Mouse (Mus musculus): Measurements from ENCODE around the gene Defa25. TPM values are rescaled to one million over a fixed set of nuclear protein-coding genes. Genes with fewer than 3 reads are reported as not detected.
"Not testable (repeated sequence)": the region's sequence is repeated elsewhere in the genome, so short reads cannot be mapped to it uniquely, and the experiment has no call there.

Defa25 gene
- not detected for polyA plus RNA-seq (2021)

DNA sequence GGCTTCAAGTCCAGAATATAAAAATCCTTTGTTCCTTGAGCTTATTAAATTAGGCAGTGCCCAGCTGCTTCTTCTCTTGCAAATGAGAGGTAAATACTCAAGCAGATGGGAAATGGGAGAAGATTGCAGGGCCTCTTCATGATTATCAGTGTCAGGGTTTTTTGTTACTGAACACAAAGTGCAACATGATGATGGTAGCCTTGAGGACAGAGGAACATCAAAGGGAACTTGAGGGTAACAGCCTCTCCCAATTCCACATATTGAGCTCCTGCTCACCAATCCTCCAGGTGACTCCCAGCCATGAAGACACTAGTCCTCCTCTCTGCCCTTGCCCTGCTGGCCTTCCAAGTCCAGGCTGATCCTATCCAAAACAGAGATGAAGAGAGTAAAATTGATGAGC lies at the start of gene Defa25:
Gene Defa25, plus strand, starts transcription at position 301 of the 400 bp plus-strand sequence.
- ATAC-seq; POLR2A ChIA-PET; DNase-seq (ENCODE audit: low read depth, low spot score); H3K27me3 ChIP-seq; in situ Hi-C loops (cut with MboI; ENCODE audit: low pct_unique_long_range_greater_than_20kb); CTCF ChIA-PET: not testable (repeated sequence)

DNA sequence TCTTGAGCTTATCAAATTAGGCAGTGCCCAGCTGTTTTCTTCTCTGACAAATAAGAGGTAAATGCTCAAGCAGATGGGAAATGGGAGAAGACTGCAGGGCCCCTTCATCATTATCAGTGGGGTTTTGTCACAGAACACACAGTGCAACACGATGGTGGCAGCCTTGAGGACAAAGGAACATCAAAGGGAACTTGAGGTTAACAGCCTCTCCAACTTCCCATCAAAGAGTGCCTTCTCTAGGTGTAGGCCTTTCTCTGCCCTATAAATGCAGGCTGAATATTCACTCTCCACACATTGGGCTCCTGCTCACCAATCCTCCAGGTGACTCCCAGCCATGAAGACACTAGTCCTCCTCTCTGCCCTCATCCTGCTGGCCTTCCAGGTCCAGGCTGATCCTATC lies 29.5 kb upstream of the Defa25 start, which contains the start of gene Defa23:
Gene Defa23, plus strand, starts transcription at position 301 of the 400 bp plus-strand sequence.
- DNase-seq (ENCODE audit: low read depth, low spot score); POLR2A ChIA-PET; ATAC-seq; CTCF ChIA-PET; H3K27me3 ChIP-seq; in situ Hi-C loops (cut with MboI; ENCODE audit: low pct_unique_long_range_greater_than_20kb): not testable (repeated sequence)

DNA sequence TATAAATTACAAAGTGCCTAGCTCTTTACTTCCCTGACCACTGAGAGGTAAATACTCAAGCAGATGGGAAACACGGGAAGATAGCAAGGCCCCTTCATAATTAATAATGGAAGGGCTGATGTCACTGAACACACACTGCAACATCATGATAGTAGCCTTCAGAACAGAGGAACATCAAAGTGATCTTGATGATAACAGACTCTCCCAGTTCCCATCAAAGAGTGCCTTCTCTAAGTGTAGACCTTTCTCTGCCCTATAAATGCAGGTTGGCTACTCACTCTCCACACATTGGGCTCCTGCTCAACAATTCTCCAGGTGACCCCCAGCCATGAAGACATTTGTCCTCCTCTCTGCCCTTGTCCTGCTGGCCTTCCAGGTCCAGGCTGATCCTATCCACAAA lies 19.5 kb upstream of the Defa25 start, which contains the start of gene Defa35:
Gene Defa35, plus strand, starts transcription at position 301 of the 400 bp plus-strand sequence.
- ATAC-seq; H3K27me3 ChIP-seq; DNase-seq (ENCODE audit: low read depth, low spot score); CTCF ChIA-PET; in situ Hi-C loops (cut with MboI; ENCODE audit: low pct_unique_long_range_greater_than_20kb); POLR2A ChIA-PET: not testable (repeated sequence)

DNA sequence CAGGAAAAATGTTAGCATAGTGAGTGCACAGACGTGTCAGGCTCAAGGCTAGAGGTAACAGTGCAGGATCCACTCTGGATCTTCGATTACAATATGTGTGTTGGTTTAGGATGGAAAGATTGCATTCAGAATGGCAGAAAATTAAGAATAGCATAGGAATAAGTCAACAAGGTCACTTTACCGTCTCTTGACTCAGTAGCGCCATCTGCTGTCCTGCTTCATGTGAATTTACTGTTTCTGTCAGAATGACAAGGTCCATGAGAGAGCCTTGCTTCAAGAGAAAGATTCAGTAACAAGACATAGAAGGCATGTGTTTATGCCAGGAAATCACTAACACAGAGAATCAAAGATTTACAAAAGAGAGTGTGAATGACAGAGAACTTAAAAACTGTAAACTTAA lies 8.9 kb downstream of the Defa25 start:
- DNase-seq (ENCODE audit: low read depth, low spot score) (no peak), ATAC-seq (no peak)
- H3K27me3 ChIP-seq: peaks cover 5% of the 10 kb centered on the region
- peak; percentile 43 for TF ChIP-seq CTCF (IDR thresholded peaks at IDR 0.05)
- in situ Hi-C loops (cut with MboI; ENCODE audit: low pct_unique_long_range_greater_than_20kb): no loop called here
- ChIA-PET CTCF (no interaction called here), POLR2A (no interaction called here)

DNA sequence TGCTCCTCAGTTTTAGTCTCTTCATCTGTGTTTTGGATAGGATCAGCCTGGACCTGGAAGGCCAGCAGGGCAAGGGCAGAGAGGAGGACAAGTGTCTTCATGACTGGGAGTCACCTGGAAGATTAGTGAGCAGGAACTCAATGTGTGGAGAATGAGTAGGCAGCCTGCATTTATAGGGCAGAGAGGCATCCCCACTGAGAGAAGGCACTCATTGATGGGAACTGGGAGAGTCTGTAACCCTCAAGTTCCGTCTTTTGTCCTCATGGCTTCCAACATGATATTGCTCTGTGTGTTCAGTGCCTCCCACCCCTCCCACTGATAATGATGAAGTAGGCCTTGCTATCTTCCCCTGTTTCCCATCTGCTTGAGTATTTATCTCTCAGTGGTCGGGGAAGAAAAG lies 11.7 kb downstream of the Defa25 start, which contains the start of gene Gm14851:
Gene Gm14851, minus strand, starts transcription at position 101 of the 400 bp plus-strand sequence.
- H3K27me3 ChIP-seq; in situ Hi-C loops (cut with MboI; ENCODE audit: low pct_unique_long_range_greater_than_20kb); DNase-seq (ENCODE audit: low read depth, low spot score); CTCF ChIA-PET; ATAC-seq; POLR2A ChIA-PET: not testable (repeated sequence)

DNA sequence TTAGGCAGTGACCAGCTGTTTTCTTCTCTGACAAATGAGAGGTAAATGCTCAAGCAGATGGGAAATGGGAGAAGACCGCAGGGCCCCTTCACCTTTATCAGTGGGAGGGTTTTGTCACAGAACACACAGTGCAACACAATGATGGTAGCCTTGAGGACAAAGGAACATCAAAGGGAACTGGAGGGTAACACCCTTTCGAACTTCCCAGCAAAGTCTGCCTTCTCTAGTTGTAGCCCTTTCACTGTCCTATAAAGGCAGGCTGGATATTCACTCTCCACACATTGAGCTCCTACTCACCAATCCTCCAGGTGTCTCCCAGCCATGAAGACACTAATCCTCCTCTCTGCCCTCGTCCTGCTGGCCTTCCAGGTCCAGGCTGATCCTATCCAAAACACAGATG lies 50.1 kb downstream of the Defa25 start, which contains the start of gene Defa30:
Gene Defa30, plus strand, starts transcription at position 301 of the 400 bp plus-strand sequence.
- ATAC-seq, CTCF ChIA-PET, H3K27me3 ChIP-seq: not testable (repeated sequence)

More for the DNA sequence above, 50.1 kb downstream of the Defa25 start, which contains the start of gene Defa30:
- POLR2A ChIA-PET; DNase-seq (ENCODE audit: low read depth, low spot score); in situ Hi-C loops (cut with MboI; ENCODE audit: low pct_unique_long_range_greater_than_20kb): not testable (repeated sequence)

Other genes starting within 250 kb of the Defa25 start
- not detected for gene Defb33, start 191.8 kb upstream of the Defa25 start, polyA plus RNA-seq (2021)
- gene Gm15056, start 181.8 kb upstream of the Defa25 start, polyA plus RNA-seq (2021): not detected
- not detected for gene Gm6040, start 162.4 kb upstream of the Defa25 start, polyA plus RNA-seq (2021)
- gene AY761185, start 139.7 kb upstream of the Defa25 start, polyA plus RNA-seq (2021): not detected
- gene Defa21, start 58.9 kb upstream of the Defa25 start, polyA plus RNA-seq (2021): not detected
- gene Defa23, start 29.4 kb upstream of the Defa25 start, polyA plus RNA-seq (2021): not detected
- gene Defa35, start 19.4 kb upstream of the Defa25 start, polyA plus RNA-seq (2021): not detected
- gene Gm14851, start 11.6 kb downstream of the Defa25 start, polyA plus RNA-seq (2021): not detected
- gene Defa30, start 50.2 kb downstream of the Defa25 start, polyA plus RNA-seq (2021): 0.27 TPM
- gene Defa22, start 77.8 kb downstream of the Defa25 start, polyA plus RNA-seq (2021): not detected
- not detected for gene Defa31, start 107.2 kb downstream of the Defa25 start, polyA plus RNA-seq (2021)
- not detected for gene Gm15293, start 117.1 kb downstream of the Defa25 start, polyA plus RNA-seq (2021)
- gene Gm15292, start 165.3 kb downstream of the Defa25 start, polyA plus RNA-seq (2021): not detected
- gene Defa27, start 231.1 kb downstream of the Defa25 start, polyA plus RNA-seq (2021): not detected
- not detected for gene Defa29, start 242.6 kb downstream of the Defa25 start, polyA plus RNA-seq (2021)

Data from Patski (cell line).